Mouse (Mus musculus): ENCODE results near the gene Gpbp1l1.

Gene Gpbp1l1

GRCm38 (mm10) chr4:116627359-116627716 lies 69.9 kb downstream of the Gpbp1l1 start:
- peak overlapping the region; percentile 100 for H3K4me3 ChIP-seq (replicated peaks; ENCODE audit: low read length)
- no peaks in the 10 kb centered on the region for H3K27me3 ChIP-seq (ENCODE audit: insufficient read depth, low read length)
- H3K36me3 ChIP-seq (ENCODE audit: insufficient read depth, low read length): peaks cover 40% of the 10 kb centered on the region
- no peaks in the 10 kb centered on the region for H3K9me3 ChIP-seq (ENCODE audit: low read length)
- peaks cover 45% of the 10 kb centered on the region for H3K4me1 ChIP-seq (replicated peaks; ENCODE audit: low read depth, low read length)
- TF ChIP-seq POU5F1 (IDR thresholded peaks at IDR 0.05; ENCODE audit: borderline replicate concordance, low read length) (no peak), NANOG (IDR thresholded peaks at IDR 0.05; ENCODE audit: borderline replicate concordance, low read length) (no peak), CTCF (conservative IDR thresholded peaks at IDR 0.05; ENCODE audit: low read length) (no peak)

DNA sequence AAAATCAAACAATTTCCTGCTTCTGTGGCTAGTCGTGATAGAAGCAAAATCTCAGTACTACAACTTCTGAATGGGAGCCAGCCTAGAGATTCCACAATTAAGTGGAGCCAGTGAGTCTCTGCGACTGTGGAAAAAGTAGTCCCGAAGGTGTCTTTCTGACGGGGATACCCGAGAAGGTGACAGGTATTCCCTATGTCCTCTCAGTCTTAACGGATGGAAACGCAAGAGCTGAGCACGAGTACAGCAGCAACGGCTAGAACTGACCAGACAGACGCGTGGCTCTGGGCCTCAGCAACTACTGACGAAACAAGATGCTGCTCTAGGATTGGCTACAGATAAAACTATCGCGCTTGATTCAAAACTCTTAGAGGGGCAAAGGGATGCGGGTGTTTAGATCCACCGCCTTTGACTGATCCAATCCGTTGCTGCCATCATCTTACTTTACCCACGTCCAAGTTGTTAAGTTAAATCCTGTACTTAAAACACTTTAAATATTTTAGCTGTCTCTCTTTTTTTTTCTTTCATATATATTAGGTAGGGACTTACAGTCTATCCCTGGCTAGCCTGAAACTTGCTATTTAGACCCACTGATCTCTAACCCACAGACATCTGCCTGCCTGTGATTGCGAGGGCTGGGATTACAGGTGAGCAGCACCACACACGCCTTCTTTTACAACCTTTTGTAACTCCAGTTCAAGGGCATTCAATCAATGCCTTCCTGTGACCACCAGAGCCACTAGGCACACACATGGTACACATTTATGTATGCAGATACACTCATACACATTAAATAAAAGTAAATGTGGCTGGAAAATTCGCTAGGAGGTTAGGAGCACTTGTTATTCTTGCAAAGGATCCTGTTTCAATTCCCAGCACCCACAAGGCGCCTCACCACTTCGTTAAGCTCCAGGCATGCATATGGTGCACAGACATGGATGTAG lies 70.5 kb downstream of the Gpbp1l1 start, which contains the start of gene Nasp:
Gene Nasp, minus strand, starts transcription at position 220 of the 941 bp plus-strand sequence.
- peak within 1 kb of the TSS; percentile 100 for H3K4me3 ChIP-seq (replicated peaks; ENCODE audit: low read length)
- no peaks in the 10 kb centered on the region for H3K27me3 ChIP-seq (ENCODE audit: insufficient read depth, low read length)
- TF ChIP-seq POU5F1 (IDR thresholded peaks at IDR 0.05; ENCODE audit: borderline replicate concordance, low read length): no peak
- TF ChIP-seq CTCF (conservative IDR thresholded peaks at IDR 0.05; ENCODE audit: low read length): no peak
- no peak for TF ChIP-seq NANOG (IDR thresholded peaks at IDR 0.05; ENCODE audit: borderline replicate concordance, low read length)
- H3K36me3 ChIP-seq (ENCODE audit: insufficient read depth, low read length): peaks cover 33% of the 10 kb centered on the region
- H3K4me1 ChIP-seq (replicated peaks; ENCODE audit: low read depth, low read length): peaks cover 39% of the 10 kb centered on the region
- no peaks in the 10 kb centered on the region for H3K9me3 ChIP-seq (ENCODE audit: low read length)

GRCm38 (mm10) chr4:116635197-116635596 lies 77.7 kb downstream of the Gpbp1l1 start:
- no peak for TF ChIP-seq CTCF (conservative IDR thresholded peaks at IDR 0.05; ENCODE audit: low read length)
- no peak for TF ChIP-seq NANOG (IDR thresholded peaks at IDR 0.05; ENCODE audit: borderline replicate concordance, low read length)
- TF ChIP-seq POU5F1 (IDR thresholded peaks at IDR 0.05; ENCODE audit: borderline replicate concordance, low read length): no peak
- H3K4me1 ChIP-seq (replicated peaks; ENCODE audit: low read depth, low read length): 0 out of 2 replicates have a peak, but pooled peaks cover 7% of the 10 kb centered on the region
- H3K27me3 ChIP-seq (ENCODE audit: insufficient read depth, low read length): no peaks in the 10 kb centered on the region
- no peaks in the 10 kb centered on the region for H3K9me3 ChIP-seq (ENCODE audit: low read length)
- no peak overlapping the region for H3K4me3 ChIP-seq (replicated peaks; ENCODE audit: low read length)
- H3K36me3 ChIP-seq (ENCODE audit: insufficient read depth, low read length): peaks cover 73% of the 10 kb centered on the region

- Histone ChIP-seq H3K4me1 (replicated peaks; ENCODE audit: low read depth, low read length) (peaks cover 24% of the 10 kb centered on the region), H3K9me3 (ENCODE audit: low read length) (no peaks in the 10 kb centered on the region), H3K4me3 (replicated peaks; ENCODE audit: low read length) (no peak overlapping the region), H3K36me3 (ENCODE audit: insufficient read depth, low read length) (peaks cover 96% of the 10 kb centered on the region), H3K27me3 (ENCODE audit: insufficient read depth, low read length) (no peaks in the 10 kb centered on the region)
- no peak for TF ChIP-seq NANOG (IDR thresholded peaks at IDR 0.05; ENCODE audit: borderline replicate concordance, low read length)
- no peak for TF ChIP-seq POU5F1 (IDR thresholded peaks at IDR 0.05; ENCODE audit: borderline replicate concordance, low read length)
- TF ChIP-seq CTCF (conservative IDR thresholded peaks at IDR 0.05; ENCODE audit: low read length): no peak
These were observed 81.4 kb downstream of the Gpbp1l1 start for GRCm38 (mm10) chr4:116638821-116639220.

DNA sequence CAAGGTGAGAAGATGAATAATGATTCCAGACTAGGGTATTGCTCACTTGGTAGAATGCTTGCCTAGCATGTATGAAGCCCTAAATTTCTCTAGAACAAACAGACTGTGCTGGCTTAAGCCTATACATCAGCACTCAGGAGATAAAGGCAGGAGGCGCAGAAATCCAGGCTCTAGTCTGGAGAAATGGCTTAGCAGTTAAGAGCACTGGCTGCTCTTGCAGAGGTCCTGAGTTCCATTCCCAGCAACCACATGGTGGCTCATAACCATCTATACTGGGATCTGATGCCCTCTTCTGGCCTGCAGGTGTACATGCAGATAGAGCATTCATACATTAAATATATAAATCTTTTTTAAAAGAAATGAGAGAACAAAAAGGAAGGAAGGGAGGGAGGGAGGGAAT lies 84.6 kb downstream of the Gpbp1l1 start:
- Histone ChIP-seq H3K4me3 (replicated peaks; ENCODE audit: low read length) (no peak overlapping the region), H3K9me3 (ENCODE audit: low read length) (no peaks in the 10 kb centered on the region), H3K27me3 (ENCODE audit: insufficient read depth, low read length) (no peaks in the 10 kb centered on the region), H3K4me1 (replicated peaks; ENCODE audit: low read depth, low read length) (peaks cover 55% of the 10 kb centered on the region), H3K36me3 (ENCODE audit: insufficient read depth, low read length) (peaks cover 97% of the 10 kb centered on the region)
- peak; percentile 26 for TF ChIP-seq CTCF (conservative IDR thresholded peaks at IDR 0.05; ENCODE audit: low read length)
- no peak for TF ChIP-seq NANOG (IDR thresholded peaks at IDR 0.05; ENCODE audit: borderline replicate concordance, low read length)
